Mouse (Mus musculus) kidney, embryonic 16.5 days (tissue): ENCODE data around the gene Ndufa11. TPM values are rescaled to one million over a fixed set of nuclear protein-coding genes. Genes with fewer than 3 reads are reported as not detected.

ENCODE experiments used
- ATAC-seq: fragments of 200-750 bp; cut with Nextera tagmentation; 2 replicates; pipeline ENCODE4 v1.8.0; 2017; ENCODE audit warnings: moderate TSS enrichment; ENCODE audit not compliant: low FRiP score, low TSS enrichment
- H3K27ac ChIP-seq: fragments of 300-500 bp; sonication (generic); 2 replicates; pipeline ENCODE4 v1.5.1; 2014; ENCODE audit warnings: low read length
- H3K27me3 ChIP-seq: fragments of 300-500 bp; sonication (generic); 2 replicates; pipeline ENCODE4 v1.6.1; 2014; ENCODE audit warnings: low read length, control low read depth, mixed read lengths; ENCODE audit not compliant: insufficient read depth
- H3K36me3 ChIP-seq: fragments of 300-500 bp; sonication (generic); 2 replicates; pipeline ENCODE4 v1.6.1; 2014; ENCODE audit warnings: low read length, control low read depth, mixed read lengths; ENCODE audit not compliant: insufficient read depth
- H3K4me1 ChIP-seq: fragments of 300-500 bp; sonication (generic); 2 replicates; pipeline ENCODE4 v1.6.1; 2014; ENCODE audit warnings: low read length, control low read depth, mixed read lengths; ENCODE audit not compliant: insufficient read depth
- H3K4me2 ChIP-seq: fragments of 300-500 bp; sonication (generic); replicated peaks from 2 replicates; pipeline ENCODE4 v1.6.1; 2014; ENCODE audit warnings: low read depth, low read length
- H3K4me3 ChIP-seq: fragments of 300-500 bp; sonication (generic); 2 replicates; pipeline ENCODE4 v1.5.1; 2014; ENCODE audit warnings: mild to moderate bottlenecking, low read length
- H3K9ac ChIP-seq: fragments of 300-500 bp; sonication (generic); replicated peaks from 2 replicates; pipeline ENCODE4 v1.6.1; 2014; ENCODE audit warnings: low read length
- H3K9me3 ChIP-seq: fragments of 300-500 bp; sonication (generic); 2 replicates; pipeline ENCODE4 v1.6.1; 2016; ENCODE audit warnings: low read length, control low read depth
- WGBS: fragments of 180-500 bp; shearing (Covaris S2); extraction: QIAGEN DNeasy Blood & Tissue Kit; methylation state at CpG from one replicate; pipeline ENCODE4 v1.1.7; 2014; 5-methylcytosine and 5-hydroxymethylcytosine counted together
- polyA plus RNA-seq: library from polyadenylated mRNA; unstranded; fragments of >200 nt; fragmentation: Nextera tagmentation; extraction: Ambion mirVana; gene quantifications from 2 replicates; pipeline ENCODE4 v1.2.1, GENCODE M21; 2015

The Ndufa11 gene
- polyA plus RNA-seq, 1 experiment from 2014 or later, result 501 TPM

DNA sequence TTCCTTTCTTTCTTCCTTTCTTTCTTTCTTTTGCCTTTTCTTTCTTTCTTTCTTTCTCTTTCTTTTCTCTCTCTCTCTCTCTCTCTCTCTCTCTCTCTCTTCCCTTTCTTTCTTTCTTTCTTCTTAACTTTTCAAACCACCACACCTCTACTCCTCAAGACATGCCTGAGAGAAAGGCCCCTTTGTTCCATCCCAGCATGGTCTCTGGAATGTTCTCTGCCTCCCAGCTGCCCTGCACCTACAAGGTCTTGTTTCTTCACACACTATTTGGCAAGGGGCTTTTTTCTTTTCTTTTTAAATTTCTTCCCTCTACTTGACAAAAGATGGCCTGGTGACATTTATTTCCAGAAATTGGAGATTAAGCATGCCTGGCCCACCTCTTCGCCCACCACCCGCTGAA lies 12.1 kb downstream of the Ndufa11 start:
- Histone ChIP-seq H3K9me3 (peaks cover 4% of the 10 kb centered on the region; the same call in 1 of the 2 replicates), H3K4me2 (no peak overlapping the region), H3K9ac (no peak overlapping the region), H3K4me1 (peaks cover 23% of the 10 kb centered on the region), H3K27me3 (no peaks in the 10 kb centered on the region), H3K36me3 (no peaks in the 10 kb centered on the region), H3K27ac (no peak overlapping the region), H3K4me3 (no peak overlapping the region)
- no peak for ATAC-seq
- WGBS, result 64% methylated on average over 2 of the region's 2 CpGs

DNA sequence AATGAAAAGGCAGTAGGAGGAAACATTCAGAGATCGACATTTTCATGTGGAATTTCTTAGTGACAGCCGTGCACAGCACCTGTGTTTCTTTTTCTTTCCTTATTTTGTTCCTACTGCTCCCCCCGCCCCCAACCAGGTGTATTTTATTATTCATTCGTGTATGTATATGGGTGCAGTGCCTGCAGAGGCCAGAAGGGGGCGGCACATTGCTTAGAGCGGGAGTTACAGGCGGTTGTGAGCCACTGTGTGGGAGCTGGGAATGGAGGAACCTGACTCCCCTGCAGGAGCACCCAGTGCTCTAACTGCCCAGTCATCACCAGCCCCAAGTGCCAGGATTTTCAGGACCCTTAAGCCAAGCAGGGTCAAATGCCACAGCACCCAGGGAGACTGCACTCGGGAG lies 19.0 kb downstream of the Ndufa11 start:
- no peaks in the 10 kb centered on the region for H3K9me3 ChIP-seq
- H3K27me3 ChIP-seq, result no peaks in the 10 kb centered on the region
- H3K4me3 ChIP-seq, result no peak overlapping the region
- no peak overlapping the region for H3K9ac ChIP-seq
- H3K36me3 ChIP-seq, result no peaks in the 10 kb centered on the region
- no peak overlapping the region for H3K4me2 ChIP-seq
- no peaks in the 10 kb centered on the region for H3K4me1 ChIP-seq
- 42% methylated on average over 8 of the region's 8 CpGs for WGBS
- no peak for ATAC-seq
- no peak overlapping the region for H3K27ac ChIP-seq

DNA sequence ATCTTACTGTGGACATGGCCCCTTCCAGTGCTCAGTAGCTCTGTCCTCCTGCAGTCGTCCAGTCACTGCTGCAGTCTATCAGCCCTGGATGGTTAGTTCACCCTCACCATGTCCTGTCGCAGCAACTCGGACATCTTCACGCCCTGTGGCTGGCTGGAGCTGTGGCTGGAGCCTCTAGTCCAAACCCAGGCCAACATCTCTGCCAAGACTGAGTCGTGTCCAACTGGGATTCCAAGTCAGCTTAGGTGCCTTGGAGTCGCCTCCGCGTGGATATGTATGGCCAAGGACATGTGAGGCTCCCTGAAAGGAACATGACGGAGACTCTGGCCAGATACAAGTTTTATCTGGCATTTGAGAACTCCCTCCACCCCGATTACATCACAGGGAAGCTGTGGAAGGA lies 20.7 kb downstream of the Ndufa11 start:
- no peaks in the 10 kb centered on the region for H3K9me3 ChIP-seq
- no peak overlapping the region for H3K4me2 ChIP-seq
- no peak for ATAC-seq
- no peak overlapping the region for H3K9ac ChIP-seq
- no peak overlapping the region for H3K4me3 ChIP-seq
- no peaks in the 10 kb centered on the region for H3K27me3 ChIP-seq
- H3K36me3 ChIP-seq, result no peaks in the 10 kb centered on the region
- no peaks in the 10 kb centered on the region for H3K4me1 ChIP-seq
- no peak overlapping the region for H3K27ac ChIP-seq
- WGBS, result 80% methylated on average over 10 of the region's 10 CpGs

DNA sequence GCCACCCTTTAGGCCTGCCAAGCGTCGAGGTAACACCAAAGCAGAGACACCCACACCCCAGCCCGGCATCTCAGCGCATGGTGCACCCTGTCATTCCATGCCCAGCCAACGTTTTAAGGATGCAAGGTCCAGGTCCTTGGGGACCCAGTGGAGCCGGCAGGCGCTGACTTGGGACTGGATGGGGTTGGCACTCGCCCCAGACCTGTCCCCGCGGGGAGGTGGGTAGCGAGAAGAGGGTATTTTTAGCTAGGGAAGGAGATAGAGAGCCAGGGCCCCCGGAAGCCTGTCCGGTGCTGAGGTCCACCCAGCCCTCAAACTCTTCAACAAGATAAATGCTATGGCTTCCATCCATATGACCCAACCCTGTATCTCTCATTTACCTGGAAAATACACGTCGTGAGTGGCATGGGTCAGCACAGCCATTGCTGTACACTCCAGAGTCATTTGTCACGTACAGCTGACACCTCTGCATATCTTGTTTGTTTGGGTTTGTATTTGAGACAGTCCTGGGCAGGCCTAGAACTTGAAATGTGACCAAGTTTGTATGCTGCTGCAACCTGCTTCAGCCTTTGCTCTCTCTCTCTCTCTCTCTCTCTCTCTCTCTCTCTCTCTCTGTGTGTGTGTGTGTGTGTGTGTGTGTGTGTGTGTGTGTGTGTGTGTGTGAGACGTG lies 22.7 kb downstream of the Ndufa11 start:
- Histone ChIP-seq H3K4me1 (no peaks in the 10 kb centered on the region), H3K27ac (no peak overlapping the region), H3K9me3 (no peaks in the 10 kb centered on the region), H3K4me3 (no peak overlapping the region), H3K36me3 (no peaks in the 10 kb centered on the region), H3K4me2 (no peak overlapping the region), H3K27me3 (no peaks in the 10 kb centered on the region), H3K9ac (no peak overlapping the region)
- 80% methylated on average over 17 of the region's 17 CpGs for WGBS
- ATAC-seq, result no peak

DNA sequence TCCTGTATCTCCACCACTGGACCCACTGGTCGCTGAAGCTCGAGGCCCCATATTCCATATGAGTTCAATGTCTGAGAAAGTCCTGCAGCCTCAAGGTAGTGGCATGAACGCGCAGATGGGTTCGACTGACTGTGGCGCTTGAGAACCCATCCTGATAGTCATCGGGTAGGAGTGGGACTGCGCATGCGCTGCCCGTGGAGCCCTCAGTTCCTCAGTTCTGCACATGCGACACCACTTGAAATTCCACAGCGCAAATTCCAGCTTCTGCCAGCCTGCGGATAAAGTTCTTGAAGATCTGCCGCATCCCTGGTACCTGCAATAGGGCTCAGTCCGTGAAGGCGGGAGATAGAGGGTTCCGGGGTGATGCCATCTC lies 23.2 kb downstream of the Ndufa11 start:
- no peaks in the 10 kb centered on the region for H3K27me3 ChIP-seq
- 75% methylated on average over 17 of the region's 17 CpGs for WGBS

DNA sequence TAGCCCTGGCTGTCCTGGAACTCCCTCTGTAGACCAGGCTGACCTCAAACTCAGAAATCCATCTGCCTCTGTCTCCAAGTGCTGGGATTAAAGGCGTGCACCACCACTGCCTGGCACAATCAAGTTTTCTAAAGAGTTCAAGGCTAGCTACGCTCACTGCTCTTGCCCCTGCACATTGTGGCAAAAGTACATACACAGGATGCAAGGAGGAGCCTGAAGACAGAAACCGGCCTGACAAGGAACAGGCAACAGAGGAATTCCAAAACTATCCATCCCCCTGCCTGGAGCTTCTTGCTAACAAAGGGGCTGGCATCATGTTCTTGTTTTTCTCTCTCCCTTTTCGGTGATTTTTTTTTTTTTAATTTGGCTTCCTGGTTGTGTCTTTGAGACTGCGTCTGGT lies 26.6 kb downstream of the Ndufa11 start:
- Histone ChIP-seq H3K4me2 (no peak overlapping the region), H3K9me3 (no peaks in the 10 kb centered on the region; the same call in 1 of the 2 replicates), H3K27ac (no peak overlapping the region), H3K36me3 (no peaks in the 10 kb centered on the region), H3K27me3 (0 out of 2 replicates have a peak, but pooled peaks cover 2% of the 10 kb centered on the region), H3K4me3 (no peak overlapping the region), H3K4me1 (no peaks in the 10 kb centered on the region), H3K9ac (no peak overlapping the region)
- 59% methylated on average over 5 of the region's 5 CpGs for WGBS
- no peak for ATAC-seq

More for the DNA sequence above, 23.2 kb downstream of the Ndufa11 start:
- H3K9me3 ChIP-seq, result no peaks in the 10 kb centered on the region
- ATAC-seq, result no peak
- no peaks in the 10 kb centered on the region for H3K36me3 ChIP-seq
- no peak overlapping the region for H3K4me3 ChIP-seq
- no peaks in the 10 kb centered on the region for H3K4me1 ChIP-seq
- H3K27ac ChIP-seq, result no peak overlapping the region
- no peak overlapping the region for H3K9ac ChIP-seq
- no peak overlapping the region for H3K4me2 ChIP-seq

DNA sequence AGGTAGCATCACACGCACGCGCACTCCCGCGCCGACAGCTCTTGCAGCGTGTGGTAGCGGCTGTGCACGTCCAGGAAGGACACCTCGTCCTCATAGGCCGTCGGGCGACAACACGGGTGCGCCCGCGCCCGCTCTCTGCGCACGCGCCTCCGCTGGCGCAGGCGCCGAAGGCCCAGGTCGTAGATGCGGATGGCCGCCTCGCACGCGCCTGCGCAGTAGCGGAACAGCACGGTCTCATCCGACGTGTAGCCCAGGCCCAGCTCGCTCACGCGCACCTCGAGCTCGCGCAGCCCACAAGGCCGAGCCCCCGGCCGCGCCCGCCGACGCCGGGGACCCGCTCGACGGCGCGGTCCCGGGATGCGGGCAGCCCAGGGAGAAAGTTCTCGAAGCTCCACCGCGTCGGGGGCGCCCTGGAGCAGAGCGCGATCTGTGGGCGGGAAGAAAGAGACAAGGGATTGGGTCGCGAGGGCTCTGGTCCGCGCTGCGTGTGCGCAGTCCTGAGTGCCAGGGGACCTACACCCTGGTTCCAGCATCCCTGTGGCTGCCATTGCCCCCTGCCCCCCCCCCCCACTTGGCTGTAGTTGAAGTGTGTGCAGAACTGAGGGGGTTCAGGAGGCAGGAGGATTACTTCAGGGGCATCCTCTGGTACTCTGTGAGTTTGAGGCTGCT lies 34.0 kb downstream of the Ndufa11 start:
- peak; percentile 66 for ATAC-seq
- Histone ChIP-seq H3K36me3 (no peaks in the 10 kb centered on the region), H3K27ac (no peak overlapping the region), H3K4me2 (peak overlapping the region; percentile 52), H3K9me3 (no peaks in the 10 kb centered on the region; the same call in 1 of the 2 replicates), H3K4me3 (peak overlapping the region; percentile 33), H3K27me3 (peaks cover 53% of the 10 kb centered on the region), H3K9ac (peak overlapping the region; percentile 53), H3K4me1 (peaks cover 6% of the 10 kb centered on the region)
- WGBS, result 25% methylated on average over 70 of the region's 71 CpGs

DNA sequence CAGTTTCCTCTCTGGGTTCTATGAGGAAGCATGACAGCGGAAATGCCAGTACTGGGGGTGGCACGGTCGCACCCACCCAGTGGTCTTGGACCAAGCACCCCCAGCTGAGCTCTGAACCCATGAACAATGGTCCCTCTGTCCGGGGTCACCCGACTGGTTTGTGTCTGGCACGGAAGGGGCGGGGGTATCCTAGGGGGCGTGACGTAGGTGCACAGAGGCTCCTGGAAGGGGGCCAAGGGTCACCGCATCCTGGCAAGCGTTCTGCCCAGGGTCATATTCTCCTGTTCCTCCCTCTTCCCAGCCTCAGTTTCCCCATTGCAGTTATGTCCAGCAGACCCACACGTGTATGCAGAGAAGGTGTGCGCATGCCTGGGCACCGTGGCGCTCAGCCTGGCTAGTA lies 35.9 kb downstream of the Ndufa11 start:
- WGBS, result 21% methylated on average over 15 of the region's 15 CpGs
- ATAC-seq, result no peak
- no peak overlapping the region for H3K9ac ChIP-seq
- no peak overlapping the region for H3K4me2 ChIP-seq
- no peak overlapping the region for H3K27ac ChIP-seq
- peaks cover 59% of the 10 kb centered on the region for H3K27me3 ChIP-seq
- peaks cover 20% of the 10 kb centered on the region for H3K4me1 ChIP-seq
- no peaks in the 10 kb centered on the region for H3K9me3 ChIP-seq
- no peaks in the 10 kb centered on the region for H3K36me3 ChIP-seq
- H3K4me3 ChIP-seq, result no peak overlapping the region

DNA sequence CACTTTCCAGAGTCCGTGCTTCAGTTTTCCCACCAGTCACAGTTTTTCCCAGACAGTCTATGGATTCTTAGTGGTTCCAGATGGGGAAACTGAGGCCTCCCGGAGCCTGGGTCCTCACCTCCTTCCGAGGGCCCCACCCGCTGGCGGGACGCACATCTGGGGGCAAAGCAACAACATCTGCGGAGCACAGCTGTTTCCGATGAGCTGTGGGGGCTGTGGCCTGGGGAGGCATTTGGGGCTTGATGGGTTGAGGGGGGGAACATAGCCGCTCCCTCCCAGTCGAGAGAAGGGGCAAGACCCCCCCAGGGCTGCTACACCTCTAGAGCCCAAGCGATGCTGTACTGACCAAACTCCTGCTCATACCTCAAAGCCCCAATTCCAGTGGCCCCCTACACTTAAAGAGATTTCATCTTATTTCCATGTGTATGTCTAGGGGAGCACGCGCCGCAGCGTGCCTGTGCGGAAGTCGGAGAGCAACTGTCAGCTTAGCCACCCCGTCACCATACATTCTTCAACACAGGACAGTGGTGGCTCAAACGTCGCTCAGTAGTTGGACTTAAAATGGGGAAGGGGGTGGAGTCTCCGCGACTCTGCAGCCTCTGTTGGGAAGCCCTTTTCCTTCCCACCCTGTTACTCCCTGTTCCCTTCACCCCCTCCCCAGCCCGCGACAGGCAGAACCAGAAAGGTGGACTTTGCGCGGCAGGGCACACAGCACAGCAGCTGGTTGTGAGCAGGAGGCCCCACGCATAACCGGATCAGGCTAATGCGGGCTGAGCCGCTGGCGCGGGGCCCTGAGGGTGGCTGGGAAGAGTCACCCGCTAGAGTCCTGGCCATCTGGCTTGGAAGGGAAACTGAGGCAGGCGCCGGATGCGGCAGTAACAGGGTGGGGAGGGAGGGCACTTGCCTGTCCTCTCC lies 37.0 kb downstream of the Ndufa11 start:
- H3K4me1 ChIP-seq, result peaks cover 20% of the 10 kb centered on the region
- 13% methylated on average over 36 of the region's 36 CpGs for WGBS
- H3K4me3 ChIP-seq, result 0 out of 2 replicates have a peak overlapping the region, but pooled peaks have one; percentile 3
- H3K27ac ChIP-seq, result no peak overlapping the region
- H3K9ac ChIP-seq, result no peak overlapping the region
- H3K36me3 ChIP-seq, result no peaks in the 10 kb centered on the region
- H3K9me3 ChIP-seq, result no peaks in the 10 kb centered on the region
- no peak for ATAC-seq
- H3K27me3 ChIP-seq, result peaks cover 59% of the 10 kb centered on the region
- peak overlapping the region; percentile 32; the same call in 1 of the 2 replicates for H3K4me2 ChIP-seq
